Mouse (Mus musculus): ENCODE results near the gene Magi1. TPM values are rescaled to one million over a fixed set of nuclear protein-coding genes. Genes with fewer than 3 reads are reported as not detected.

Gene Magi1
- total and polyA plus RNA-seq, 2 experiments from 2014 or later, result 27.6 to 45.4 TPM

- no peak overlapping the region for H3K4me3 ChIP-seq (ENCODE audit: low read depth, low read length)
- WGBS, result 65% methylated on average over 6 of the region's 6 CpGs
- H3K27me3 ChIP-seq (ENCODE audit: insufficient read depth, low read length), result no peaks in the 10 kb centered on the region
- no peaks in the 10 kb centered on the region for H3K9me3 ChIP-seq (ENCODE audit: low read length)
- no peak for ATAC-seq (ENCODE audit: low FRiP score)
- no peaks in the 10 kb centered on the region for H3K4me1 ChIP-seq (ENCODE audit: insufficient read depth, low read length)
- TF ChIP-seq CTCF (IDR thresholded peaks at IDR 0.05), result no peak
- no peaks in the 10 kb centered on the region for H3K36me3 ChIP-seq (ENCODE audit: insufficient read depth, low read length)
- H3K9ac ChIP-seq (replicated peaks; ENCODE audit: low read length, poor library complexity, severe bottlenecking), result no peak overlapping the region
- no peak for DNase-seq (ENCODE audit: low spot score)
- no peak overlapping the region for H3K4me2 ChIP-seq (ENCODE audit: low read depth, low read length, poor library complexity, severe bottlenecking)
- no peak overlapping the region; the same call in 1 of the 2 replicates for H3K27ac ChIP-seq (ENCODE audit: low read depth, low read length)
Measured at GRCm38 (mm10) chr6:94226262-94226661, 57.5 kb downstream of the Magi1 start.

GRCm38 (mm10) chr6:94225832-94226231 lies 57.9 kb downstream of the Magi1 start:
- no peaks in the 10 kb centered on the region for H3K4me1 ChIP-seq (ENCODE audit: insufficient read depth, low read length)
- no peak overlapping the region for H3K4me2 ChIP-seq (ENCODE audit: low read depth, low read length, poor library complexity, severe bottlenecking)
- H3K9ac ChIP-seq (replicated peaks; ENCODE audit: low read length, poor library complexity, severe bottlenecking), result no peak overlapping the region
- TF ChIP-seq CTCF (IDR thresholded peaks at IDR 0.05), result no peak
- 46% methylated on average over 3 of the region's 3 CpGs for WGBS
- H3K9me3 ChIP-seq (ENCODE audit: low read length), result no peaks in the 10 kb centered on the region
- no peaks in the 10 kb centered on the region for H3K27me3 ChIP-seq (ENCODE audit: insufficient read depth, low read length)
- H3K36me3 ChIP-seq (ENCODE audit: insufficient read depth, low read length), result no peaks in the 10 kb centered on the region
- H3K4me3 ChIP-seq (ENCODE audit: low read depth, low read length), result no peak overlapping the region
- ATAC-seq (ENCODE audit: low FRiP score) (no peak), DNase-seq (ENCODE audit: low spot score) (no peak)
- no peak overlapping the region; the same call in 1 of the 2 replicates for H3K27ac ChIP-seq (ENCODE audit: low read depth, low read length)

- TF ChIP-seq CTCF (IDR thresholded peaks at IDR 0.05), result no peak
- no peak for ATAC-seq (ENCODE audit: low FRiP score)
- Histone ChIP-seq H3K9ac (replicated peaks; ENCODE audit: low read length, poor library complexity, severe bottlenecking) (no peak overlapping the region), H3K27ac (ENCODE audit: low read depth, low read length) (no peak overlapping the region), H3K9me3 (ENCODE audit: low read length) (no peaks in the 10 kb centered on the region), H3K36me3 (ENCODE audit: insufficient read depth, low read length) (no peaks in the 10 kb centered on the region), H3K4me2 (ENCODE audit: low read depth, low read length, poor library complexity, severe bottlenecking) (no peak overlapping the region), H3K4me3 (ENCODE audit: low read depth, low read length) (no peak overlapping the region), H3K27me3 (ENCODE audit: insufficient read depth, low read length) (no peaks in the 10 kb centered on the region), H3K4me1 (ENCODE audit: insufficient read depth, low read length) (no peaks in the 10 kb centered on the region)
- no peak for DNase-seq (ENCODE audit: low spot score)
- WGBS, result 75% methylated on average over 6 of the region's 6 CpGs
Measured at GRCm38 (mm10) chr6:94225091-94225490, 58.6 kb downstream of the Magi1 start.

- Histone ChIP-seq H3K9me3 (ENCODE audit: low read length) (no peaks in the 10 kb centered on the region), H3K4me3 (ENCODE audit: low read depth, low read length) (no peak overlapping the region), H3K27ac (ENCODE audit: low read depth, low read length) (no peak overlapping the region), H3K4me2 (ENCODE audit: low read depth, low read length, poor library complexity, severe bottlenecking) (no peak overlapping the region), H3K4me1 (ENCODE audit: insufficient read depth, low read length) (no peaks in the 10 kb centered on the region), H3K27me3 (ENCODE audit: insufficient read depth, low read length) (no peaks in the 10 kb centered on the region), H3K9ac (replicated peaks; ENCODE audit: low read length, poor library complexity, severe bottlenecking) (no peak overlapping the region), H3K36me3 (ENCODE audit: insufficient read depth, low read length) (no peaks in the 10 kb centered on the region)
- no peak for TF ChIP-seq CTCF (IDR thresholded peaks at IDR 0.05)
- no peak for ATAC-seq (ENCODE audit: low FRiP score)
- 63% methylated on average over 7 of the region's 7 CpGs for WGBS
- DNase-seq (ENCODE audit: low spot score), result no peak
Measured at GRCm38 (mm10) chr6:94222253-94222652, 61.5 kb downstream of the Magi1 start.

- H3K4me2 ChIP-seq (ENCODE audit: low read depth, low read length, poor library complexity, severe bottlenecking), result no peak overlapping the region
- WGBS, result 92% methylated on average over 6 of the region's 6 CpGs
- no peak overlapping the region for H3K9ac ChIP-seq (replicated peaks; ENCODE audit: low read length, poor library complexity, severe bottlenecking)
- no peaks in the 10 kb centered on the region for H3K9me3 ChIP-seq (ENCODE audit: low read length)
- H3K4me3 ChIP-seq (ENCODE audit: low read depth, low read length), result no peak overlapping the region
- H3K27me3 ChIP-seq (ENCODE audit: insufficient read depth, low read length), result no peaks in the 10 kb centered on the region
- no peak for DNase-seq (ENCODE audit: low spot score)
- no peaks in the 10 kb centered on the region for H3K36me3 ChIP-seq (ENCODE audit: insufficient read depth, low read length)
- TF ChIP-seq CTCF (IDR thresholded peaks at IDR 0.05), result no peak
- no peak for ATAC-seq (ENCODE audit: low FRiP score)
- H3K27ac ChIP-seq (ENCODE audit: low read depth, low read length), result no peak overlapping the region
- no peaks in the 10 kb centered on the region for H3K4me1 ChIP-seq (ENCODE audit: insufficient read depth, low read length)
Measured at GRCm38 (mm10) chr6:94221750-94222149, 62.0 kb downstream of the Magi1 start.

GRCm38 (mm10) chr6:94218076-94218475 lies 65.6 kb downstream of the Magi1 start:
- no peak overlapping the region for H3K4me3 ChIP-seq (ENCODE audit: low read depth, low read length)
- WGBS, result 90% methylated on average over 4 of the region's 4 CpGs
- DNase-seq (ENCODE audit: low spot score), result no peak
- H3K4me2 ChIP-seq (ENCODE audit: low read depth, low read length, poor library complexity, severe bottlenecking), result no peak overlapping the region
- H3K27ac ChIP-seq (ENCODE audit: low read depth, low read length), result no peak overlapping the region
- no peak overlapping the region for H3K9ac ChIP-seq (replicated peaks; ENCODE audit: low read length, poor library complexity, severe bottlenecking)
- no peak for ATAC-seq (ENCODE audit: low FRiP score)
- no peaks in the 10 kb centered on the region; the same call in 1 of the 2 replicates for H3K4me1 ChIP-seq (ENCODE audit: insufficient read depth, low read length)
- no peaks in the 10 kb centered on the region for H3K9me3 ChIP-seq (ENCODE audit: low read length)
- H3K36me3 ChIP-seq (ENCODE audit: insufficient read depth, low read length), result no peaks in the 10 kb centered on the region
- no peaks in the 10 kb centered on the region for H3K27me3 ChIP-seq (ENCODE audit: insufficient read depth, low read length)
- TF ChIP-seq CTCF (IDR thresholded peaks at IDR 0.05), result no peak

All from midbrain, postnatal 0 days (tissue).